Mouse (Mus musculus) midbrain, embryonic 10.5 days (tissue): Measurements from ENCODE around the gene Ceacam2. TPM values are rescaled to one million over a fixed set of nuclear protein-coding genes. Genes with fewer than 3 reads are reported as not detected.
"Not testable (repeated sequence)": the region's sequence is repeated elsewhere in the genome, so short reads cannot be mapped to it uniquely, and the experiment has no call there.

Experiments
- DNase-seq: peaks from one replicate; pipeline ENCODE4 v3.0.0-alpha.2; 2017; ENCODE audit warnings: low spot score
- H3K27ac ChIP-seq: fragments of 300-500 bp; sonication (generic); replicated peaks from 2 replicates; pipeline ENCODE4 v1.5.1; 2016; ENCODE audit warnings: mild to moderate bottlenecking
- H3K27me3 ChIP-seq: fragments of 300-500 bp; sonication (generic); 2 replicates; pipeline ENCODE4 v1.6.1; 2016; ENCODE audit warnings: low read depth, mild to moderate bottlenecking; ENCODE audit not compliant: poor library complexity, severe bottlenecking
- H3K36me3 ChIP-seq: fragments of 300-500 bp; sonication (generic); 2 replicates; pipeline ENCODE4 v1.6.1; 2016; ENCODE audit warnings: mild to moderate bottlenecking, moderate library complexity
- H3K4me1 ChIP-seq: fragments of 300-500 bp; sonication (generic); 2 replicates; pipeline ENCODE4 v1.6.1; 2016
- H3K4me3 ChIP-seq: fragments of 300-500 bp; sonication (generic); 2 replicates; pipeline ENCODE4 v1.5.1; 2016; ENCODE audit warnings: mild to moderate bottlenecking, moderate library complexity
- H3K9me3 ChIP-seq: fragments of 300-500 bp; sonication (generic); replicated peaks from 2 replicates; pipeline ENCODE4 v1.6.1; 2016; ENCODE audit warnings: mild to moderate bottlenecking
- WGBS: fragments of 180-500 bp; shearing (Covaris S2); methylation state at CpG from one replicate; pipeline ENCODE4 v1.1.7; 2016; 5-methylcytosine and 5-hydroxymethylcytosine counted together
- polyA plus RNA-seq: library from polyadenylated mRNA; unstranded; fragments of >200 nt; fragmentation: Nextera tagmentation; extraction: Ambion mirVana; gene quantifications from 2 replicates; pipeline ENCODE4 v1.2.1, GENCODE M21; 2016

The Ceacam2 gene
- polyA plus RNA-seq, result not detected in 2 replicates

DNA sequence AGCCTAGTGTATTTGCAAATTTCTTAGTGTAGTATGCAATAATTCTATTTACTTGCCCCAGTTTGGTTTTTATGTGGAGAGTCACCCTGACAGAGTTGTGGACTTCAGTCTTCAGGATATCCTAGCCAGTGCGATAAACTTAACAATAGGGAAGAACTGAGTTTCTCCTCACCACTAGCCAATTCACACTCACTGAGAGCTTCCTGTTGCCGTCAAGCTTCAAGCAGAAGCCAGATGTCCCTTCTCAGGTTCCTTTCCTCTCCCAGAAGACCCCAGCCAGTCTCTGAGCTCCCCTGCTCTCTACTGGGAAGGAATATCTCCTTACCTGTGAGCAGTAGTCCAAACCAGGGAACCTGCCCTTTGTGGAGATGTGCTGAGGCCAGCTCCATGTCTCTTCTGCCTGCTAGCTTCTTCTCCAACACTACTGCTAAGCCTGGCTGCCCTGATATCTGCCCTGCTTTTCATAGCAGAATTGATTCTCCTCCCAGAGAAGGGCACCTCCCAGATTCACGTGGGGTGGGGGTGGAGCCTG is at the start of gene Ceacam2:
Ceacam2 (minus strand) TSS at position 482 of the 532 bp plus-strand sequence.
- WGBS, result 85% methylated on average over 3 of the region's 3 CpGs

DNA sequence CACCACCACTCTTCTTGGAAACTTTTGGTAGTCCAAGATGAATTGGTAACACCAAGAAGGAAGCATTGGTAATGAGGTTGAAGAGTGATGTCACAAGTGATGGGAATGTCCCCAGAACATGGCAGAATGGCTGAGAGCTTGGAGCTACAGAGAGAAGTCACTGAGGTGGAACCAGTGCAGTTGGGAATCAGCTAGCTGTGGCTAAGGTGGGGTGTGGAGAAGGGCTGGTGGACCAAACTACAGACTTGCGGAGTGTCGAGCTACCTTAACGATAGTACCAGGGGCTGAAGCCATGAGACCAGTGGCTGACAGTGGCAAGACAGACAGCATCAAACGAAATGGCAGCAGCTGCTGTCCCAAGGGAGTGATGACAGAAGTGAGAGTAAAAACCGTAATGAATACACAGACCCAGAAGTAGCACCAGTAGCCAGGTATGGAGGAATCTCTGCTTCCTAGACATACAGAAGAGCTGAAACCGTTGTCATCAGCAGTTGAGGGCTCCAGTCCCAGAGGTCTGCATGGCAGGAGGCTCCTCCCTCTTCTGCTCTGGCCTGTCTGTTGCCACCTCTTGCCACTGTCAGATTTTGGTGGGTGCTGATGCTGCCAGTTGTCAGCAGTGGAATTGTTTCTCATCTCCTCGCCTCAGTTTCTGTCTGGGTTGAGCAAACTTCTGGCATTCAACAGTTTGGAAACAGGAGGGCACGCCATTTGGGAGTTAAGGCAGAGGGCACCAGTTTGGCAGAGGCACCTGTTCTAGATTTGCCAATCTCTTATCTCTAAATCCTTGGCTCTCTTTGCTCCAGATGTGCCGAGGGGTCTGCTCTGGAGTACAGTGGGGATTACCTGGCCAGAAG is 45.9 kb upstream of the Ceacam2 start:
- Histone ChIP-seq H3K4me1 (no peaks in the 10 kb centered on the region), H3K4me3 (no peak overlapping the region), H3K27me3 (no peaks in the 10 kb centered on the region), H3K27ac (no peak overlapping the region), H3K36me3 (no peaks in the 10 kb centered on the region), H3K9me3 (0 out of 2 replicates have a peak, but pooled peaks cover 3% of the 10 kb centered on the region)
- DNase-seq, result no peak
- 80% methylated on average over 9 of the region's 9 CpGs for WGBS

More for the DNA sequence above, at the start of gene Ceacam2:
- not testable (repeated sequence) for H3K4me1 ChIP-seq, H3K27me3 ChIP-seq, H3K27ac ChIP-seq, DNase-seq, H3K9me3 ChIP-seq, H3K36me3 ChIP-seq, H3K4me3 ChIP-seq

DNA sequence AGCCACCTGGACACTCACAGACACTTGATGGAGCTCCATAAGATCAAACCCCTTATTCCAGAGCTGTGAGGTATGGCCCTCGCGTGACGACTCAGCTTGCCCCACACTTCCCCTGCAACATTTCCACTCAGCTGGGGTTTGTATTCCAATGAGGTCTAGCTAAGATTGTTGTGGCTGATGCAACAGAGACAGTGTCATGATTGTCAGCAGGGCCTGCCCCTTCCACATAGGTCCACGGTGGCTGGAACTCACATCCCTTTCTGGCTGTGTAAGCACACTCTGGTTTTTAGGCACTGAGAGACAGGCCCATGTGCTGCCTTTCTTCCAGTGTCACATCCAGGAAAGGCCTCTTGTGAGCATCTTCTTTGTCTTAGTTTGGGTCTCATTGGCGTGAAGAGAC is 45.0 kb upstream of the Ceacam2 start:
- no peak for DNase-seq
- no peak overlapping the region for H3K4me3 ChIP-seq
- 0 out of 2 replicates have a peak, but pooled peaks cover 3% of the 10 kb centered on the region for H3K9me3 ChIP-seq
- no peak overlapping the region for H3K27ac ChIP-seq
- H3K27me3 ChIP-seq, result no peaks in the 10 kb centered on the region
- no peaks in the 10 kb centered on the region for H3K36me3 ChIP-seq
- H3K4me1 ChIP-seq, result no peaks in the 10 kb centered on the region
- WGBS, result 86% methylated on average over 5 of the region's 5 CpGs

DNA sequence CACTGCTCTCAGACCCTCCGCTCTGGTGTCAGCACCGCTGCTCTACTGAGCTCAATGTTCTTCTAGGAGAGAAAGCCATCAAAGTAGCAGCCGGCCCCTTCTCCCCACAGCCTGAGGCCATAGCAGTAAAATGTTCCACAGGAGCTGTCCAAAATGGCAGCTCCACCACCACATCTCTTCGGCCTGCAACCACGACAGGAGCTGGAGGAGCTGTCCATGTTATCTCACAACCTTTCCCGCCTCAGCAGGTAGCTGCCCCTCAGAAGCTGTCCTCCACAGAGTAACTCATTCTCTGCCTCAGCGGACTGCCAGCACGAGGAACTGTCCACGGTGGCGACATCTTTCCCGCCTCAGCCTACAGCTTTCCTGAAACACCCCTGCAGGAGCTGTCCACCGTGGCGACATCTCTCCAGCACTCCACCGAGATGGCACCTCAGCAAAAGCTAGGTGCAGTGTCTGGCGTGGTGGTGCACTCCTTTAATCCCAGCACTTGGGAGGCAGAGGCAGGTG is 42.7 kb upstream of the Ceacam2 start:
- Histone ChIP-seq H3K36me3 (no peaks in the 10 kb centered on the region), H3K27me3 (no peaks in the 10 kb centered on the region), H3K4me1 (no peaks in the 10 kb centered on the region), H3K4me3 (no peak overlapping the region), H3K9me3 (0 out of 2 replicates have a peak, but pooled peaks cover 3% of the 10 kb centered on the region), H3K27ac (no peak overlapping the region)
- WGBS, result 88% methylated on average over 15 of the region's 15 CpGs
- DNase-seq, result no peak

DNA sequence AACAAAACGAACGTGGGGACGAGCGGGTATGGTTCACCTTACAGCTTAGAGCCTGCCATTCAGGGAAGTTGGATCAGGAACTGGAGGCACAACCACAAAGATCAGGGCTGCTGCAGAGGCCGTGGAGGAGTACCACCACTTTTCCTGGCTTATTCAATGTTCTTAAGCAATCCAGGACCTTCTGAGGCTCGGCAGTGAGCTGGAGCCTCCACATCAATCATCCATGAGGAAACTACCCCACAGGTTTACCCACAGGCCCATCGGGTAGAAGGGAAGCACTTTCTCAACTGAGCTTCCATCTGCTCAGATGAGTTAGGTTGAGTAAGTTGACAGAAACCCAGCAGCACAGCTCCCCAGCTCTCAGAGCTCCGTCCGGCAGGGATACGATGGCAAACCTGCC is 39.8 kb upstream of the Ceacam2 start:
- no peak overlapping the region for H3K4me3 ChIP-seq
- no peaks in the 10 kb centered on the region for H3K36me3 ChIP-seq
- peaks cover 13% of the 10 kb centered on the region for H3K4me1 ChIP-seq
- DNase-seq, result no peak
- WGBS, result 90% methylated on average over 10 of the region's 10 CpGs
- 0 out of 2 replicates have a peak, but pooled peaks cover 3% of the 10 kb centered on the region for H3K9me3 ChIP-seq
- no peak overlapping the region for H3K27ac ChIP-seq
- H3K27me3 ChIP-seq, result no peaks in the 10 kb centered on the region

DNA sequence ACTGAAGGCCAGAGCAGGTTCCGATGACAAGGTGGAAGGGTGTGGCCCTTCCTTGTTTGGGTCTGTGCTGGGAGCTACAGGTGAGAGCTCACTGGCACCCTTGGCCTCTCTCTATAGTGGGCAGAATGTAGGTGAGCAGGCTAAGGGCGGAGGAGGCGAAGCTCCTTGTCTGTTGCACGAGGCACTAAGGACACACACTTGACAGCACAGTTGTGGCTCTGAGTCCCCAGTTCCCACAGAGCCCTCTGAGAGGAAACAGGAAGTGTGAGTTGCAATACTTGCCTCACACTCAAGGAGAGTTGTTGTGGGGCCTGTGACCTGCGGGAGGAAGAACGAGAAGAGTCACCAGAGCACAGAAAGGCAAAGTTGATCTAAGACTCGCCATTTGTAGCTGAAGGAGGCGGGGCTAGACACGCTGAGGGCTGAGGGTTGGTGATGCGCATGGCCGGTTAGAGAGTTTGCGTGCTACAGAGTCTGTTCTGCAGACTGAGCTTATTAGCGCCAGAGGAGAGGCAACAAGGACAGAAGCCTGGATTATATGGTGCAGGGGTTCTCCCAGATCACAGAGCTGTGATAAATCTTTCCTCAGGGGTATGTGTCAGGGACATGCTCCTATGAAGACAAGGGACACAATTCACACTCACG is 37.3 kb upstream of the Ceacam2 start:
- not testable (repeated sequence) for DNase-seq, H3K27ac ChIP-seq, H3K9me3 ChIP-seq, H3K27me3 ChIP-seq, H3K4me3 ChIP-seq, H3K36me3 ChIP-seq
- 71% methylated on average over 14 of the region's 14 CpGs for whole genome bisulfite sequencing
- peaks cover 13% of the 10 kb centered on the region for H3K4me1 ChIP-seq

DNA sequence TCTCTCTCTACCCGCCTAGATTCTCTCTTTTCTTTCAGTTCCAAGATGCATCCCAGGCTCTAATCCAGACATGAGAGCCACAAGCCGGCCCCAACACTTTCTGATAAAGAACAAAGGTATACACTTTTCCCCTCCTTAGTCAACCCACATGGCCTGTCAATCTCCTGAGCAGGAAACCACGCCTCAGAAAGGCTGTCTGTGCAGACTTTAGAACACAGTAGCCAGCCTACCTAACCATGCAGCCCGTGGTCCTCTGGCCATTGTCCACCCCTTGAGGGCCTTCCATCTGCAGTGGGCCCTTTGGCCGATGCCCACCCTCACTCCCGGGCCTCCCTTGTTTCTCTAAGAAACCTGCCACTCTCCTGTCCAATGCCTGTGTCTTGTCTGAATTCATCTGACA is 36.7 kb upstream of the Ceacam2 start:
- H3K27ac ChIP-seq, DNase-seq, H3K9me3 ChIP-seq, H3K36me3 ChIP-seq, H3K27me3 ChIP-seq, H3K4me3 ChIP-seq: not testable (repeated sequence)
- WGBS, result 52% methylated on average over 6 of the region's 6 CpGs
- peaks cover 13% of the 10 kb centered on the region for H3K4me1 ChIP-seq

DNA sequence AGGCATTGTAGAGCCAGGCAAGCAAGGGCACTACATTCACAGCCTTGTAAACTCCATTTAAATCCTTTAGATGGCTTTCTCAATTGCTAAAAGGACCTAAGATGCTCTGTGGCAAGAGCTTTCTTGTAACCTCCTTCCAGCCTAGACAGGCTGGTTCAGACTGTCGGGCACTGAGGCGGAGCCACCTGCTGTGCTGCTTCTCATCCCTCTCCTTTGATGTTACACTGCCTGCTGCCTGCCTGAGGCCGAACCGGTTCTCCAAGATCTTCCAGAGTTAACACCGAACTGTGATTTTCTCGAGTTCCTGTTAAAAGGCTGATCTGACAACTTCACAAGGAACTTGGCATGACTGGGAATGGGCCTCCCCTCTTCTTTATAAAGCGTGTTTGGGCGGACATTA is 36.2 kb upstream of the Ceacam2 start:
- H3K4me1 ChIP-seq, result peaks cover 13% of the 10 kb centered on the region
- no peak overlapping the region for H3K27ac ChIP-seq
- H3K27me3 ChIP-seq, result no peaks in the 10 kb centered on the region
- H3K36me3 ChIP-seq, result no peaks in the 10 kb centered on the region
- no peak overlapping the region for H3K4me3 ChIP-seq
- no peaks in the 10 kb centered on the region for H3K9me3 ChIP-seq
- peak; percentile 19 for DNase-seq
- WGBS, result 14% methylated on average over 8 of the region's 8 CpGs

DNA sequence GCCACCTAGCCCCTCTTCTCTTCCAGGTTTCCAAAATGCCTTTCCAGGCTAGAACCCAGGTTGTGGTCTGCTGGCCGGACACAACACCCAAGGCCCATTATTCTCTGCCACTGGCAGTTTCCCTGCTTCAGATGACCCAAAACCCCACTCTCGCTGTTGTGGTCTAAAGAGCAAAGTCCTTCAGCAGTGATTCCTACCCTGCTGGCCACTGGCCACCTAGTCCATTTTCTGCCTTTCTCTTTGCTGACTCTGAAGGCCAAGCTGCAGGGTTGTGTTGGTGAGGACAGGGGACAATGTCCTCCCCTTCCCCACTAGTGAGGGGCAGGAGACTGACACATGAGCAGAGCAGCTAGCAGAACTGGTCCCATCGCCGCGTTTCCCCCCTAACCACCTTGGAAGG is 35.4 kb upstream of the Ceacam2 start:
- 0 out of 2 replicates have a peak overlapping the region, but pooled peaks have one; percentile 2 for H3K27ac ChIP-seq

DNA sequence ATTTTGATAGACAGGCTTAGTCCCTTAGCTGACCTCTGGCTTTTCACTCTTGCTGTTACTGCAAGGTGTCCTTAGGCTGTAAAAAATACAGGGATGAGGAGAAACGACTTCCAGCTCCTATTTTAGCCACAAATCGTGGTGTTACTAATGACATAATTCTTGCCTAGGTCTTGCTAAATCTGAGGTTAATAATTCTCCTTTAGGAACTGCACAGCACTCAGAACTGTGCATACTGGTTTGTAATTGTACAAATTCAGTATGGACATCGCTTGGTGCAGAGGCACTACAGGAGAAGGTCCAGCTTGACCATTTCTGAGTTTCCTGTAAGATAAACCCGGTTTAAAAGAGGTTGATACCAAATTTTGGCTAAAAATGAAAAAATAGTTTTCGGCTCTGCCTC is 34.1 kb upstream of the Ceacam2 start:
- not testable (repeated sequence) for H3K36me3 ChIP-seq, H3K9me3 ChIP-seq, DNase-seq, H3K27me3 ChIP-seq, H3K4me3 ChIP-seq, H3K27ac ChIP-seq
- H3K4me1 ChIP-seq, result peaks cover 13% of the 10 kb centered on the region
- WGBS, result 79% methylated on average over 5 of the region's 5 CpGs

More for the DNA sequence above, 35.4 kb upstream of the Ceacam2 start:
- WGBS, result 79% methylated on average over 5 of the region's 5 CpGs
- Histone ChIP-seq H3K4me3 (no peak overlapping the region), H3K9me3 (no peaks in the 10 kb centered on the region), H3K27me3 (no peaks in the 10 kb centered on the region), H3K4me1 (peaks cover 13% of the 10 kb centered on the region), H3K36me3 (no peaks in the 10 kb centered on the region)
- no peak for DNase-seq

DNA sequence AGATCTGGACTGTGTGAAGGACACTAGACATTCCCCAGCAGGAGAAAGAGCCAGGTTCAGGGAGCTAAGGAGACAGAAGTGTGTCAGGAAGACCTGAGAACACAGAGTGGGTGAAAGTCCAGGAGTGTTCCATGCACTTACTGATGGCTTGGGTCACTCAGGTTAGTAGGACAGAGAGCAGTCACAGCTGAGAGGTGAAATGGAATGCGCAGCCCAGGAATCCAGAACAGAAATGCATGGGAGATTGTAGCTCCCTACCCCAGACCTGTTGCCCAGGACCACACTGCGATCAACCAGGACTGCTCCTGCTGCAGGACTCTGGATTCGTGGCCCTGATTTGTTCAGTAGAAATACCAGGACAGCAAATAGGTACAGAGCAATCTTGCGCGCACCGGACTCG is 29.1 kb upstream of the Ceacam2 start:
- Histone ChIP-seq H3K4me3 (no peak overlapping the region), H3K27me3 (no peaks in the 10 kb centered on the region), H3K36me3 (no peaks in the 10 kb centered on the region), H3K27ac (no peak overlapping the region), H3K4me1 (no peaks in the 10 kb centered on the region), H3K9me3 (peaks cover 12% of the 10 kb centered on the region)
- DNase-seq, result no peak
- 97% methylated on average over 7 of the region's 7 CpGs for WGBS

DNA sequence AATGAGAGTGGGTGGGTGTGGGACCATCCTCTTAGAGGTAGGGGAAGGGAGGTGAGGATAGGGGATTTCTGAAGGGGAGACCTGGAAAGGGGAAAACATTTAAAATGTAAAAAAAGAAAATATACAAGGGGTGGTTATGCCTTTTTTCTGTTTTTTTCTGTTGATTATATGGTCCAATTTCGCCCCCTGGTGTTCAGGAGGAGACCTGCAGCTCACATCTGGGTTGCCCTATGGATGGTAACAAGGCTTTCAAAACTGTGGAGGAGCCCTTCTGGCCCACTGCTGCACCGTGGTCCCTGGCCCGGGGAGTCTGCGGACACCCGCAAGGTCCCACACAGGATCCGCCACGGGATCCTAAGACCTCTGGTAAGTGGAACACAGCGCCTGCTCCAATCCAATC is 1.8 kb upstream of the Ceacam2 start:
- not testable (repeated sequence) for H3K4me1 ChIP-seq, H3K4me3 ChIP-seq, H3K27me3 ChIP-seq, H3K36me3 ChIP-seq, DNase-seq, H3K27ac ChIP-seq, H3K9me3 ChIP-seq
- 75% methylated on average over 8 of the region's 8 CpGs for WGBS

DNA sequence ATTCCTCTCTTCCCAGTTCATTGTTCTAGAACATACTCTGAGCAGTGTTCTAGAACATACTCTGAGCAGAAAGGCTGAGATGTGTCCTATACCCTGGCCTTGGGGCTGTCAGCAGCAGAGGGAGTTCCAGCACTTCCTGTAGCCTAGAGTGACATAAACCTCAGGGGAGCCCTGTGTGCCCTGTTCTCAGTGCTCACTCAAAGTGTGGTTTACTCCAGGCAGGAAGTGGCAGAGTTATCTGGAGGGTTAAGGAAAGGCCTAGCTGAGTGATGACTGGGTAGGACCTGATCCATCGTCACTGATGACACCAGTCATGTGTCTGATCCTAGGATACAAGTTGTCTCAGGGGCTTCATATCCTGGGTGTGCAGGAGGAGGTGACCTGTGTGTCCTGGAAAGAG is 297 bp upstream of the Ceacam2 start:
- H3K36me3 ChIP-seq, H3K27me3 ChIP-seq, DNase-seq, H3K27ac ChIP-seq, H3K4me1 ChIP-seq, H3K9me3 ChIP-seq, H3K4me3 ChIP-seq: not testable (repeated sequence)
- 89% methylated on average over 1 of the region's 1 CpGs for WGBS
